Mouse (Mus musculus): Measurements from ENCODE around the gene Rbm15. TPM values are rescaled to one million over a fixed set of nuclear protein-coding genes. Genes with fewer than 3 reads are reported as not detected.

Rbm15 gene
- total and polyA plus RNA-seq, 2 experiments: 4.2 to 17.2 TPM

- no peak within 1 kb of the TSS for H3K27ac ChIP-seq (replicated peaks; ENCODE audit: insufficient read depth, low read depth, low read length)
- no peak for DNase-seq (ENCODE audit: extremely low read depth, low read depth, low spot score)
Observed at GRCm38 (mm10) chr3:107290764-107291381, 42.6 kb downstream of the Rbm15 start, which contains the start of gene Slc16a4. Gene Slc16a4 (plus strand): TSS chr3:107291230.

GRCm38 (mm10) chr3:107287346-107287745, 46.1 kb downstream of the Rbm15 start:
- Histone ChIP-seq H3K27me3 (ENCODE audit: control insufficient read depth, insufficient read depth, low read length) (no peaks in the 10 kb centered on the region), H3K9ac (ENCODE audit: low read depth, low read length) (no peak overlapping the region), H3K79me2 (ENCODE audit: control insufficient read depth, insufficient read depth, low read length) (no peaks in the 10 kb centered on the region), H3K27ac (replicated peaks; ENCODE audit: insufficient read depth, low read depth, low read length) (no peak overlapping the region), H3K4me3 (ENCODE audit: insufficient read depth, low read depth, low read length) (no peak overlapping the region), H3K36me3 (ENCODE audit: control insufficient read depth, insufficient read depth, low read length) (peaks cover 16% of the 10 kb centered on the region), H3K4me1 (ENCODE audit: control insufficient read depth, insufficient read depth, low read length) (no peaks in the 10 kb centered on the region)
- TF ChIP-seq CTCF (IDR thresholded peaks at IDR 0.05; ENCODE audit: low read depth, low read length) (no peak), POLR2A (IDR thresholded peaks at IDR 0.05; ENCODE audit: extremely low read depth, insufficient read depth, low read length) (no peak)
- DNase-seq (ENCODE audit: extremely low read depth, low read depth, low spot score): no peak

More at GRCm38 (mm10) chr3:107290764-107291381, 42.6 kb downstream of the Rbm15 start, which contains the start of gene Slc16a4:
- H3K27me3 ChIP-seq (ENCODE audit: control insufficient read depth, insufficient read depth, low read length): no peaks in the 10 kb centered on the region
- no peaks in the 10 kb centered on the region for H3K36me3 ChIP-seq (ENCODE audit: control insufficient read depth, insufficient read depth, low read length)
- no peak within 1 kb of the TSS for H3K9ac ChIP-seq (ENCODE audit: low read depth, low read length)
- no peaks in the 10 kb centered on the region for H3K4me1 ChIP-seq (ENCODE audit: control insufficient read depth, insufficient read depth, low read length)
- TF ChIP-seq CTCF (IDR thresholded peaks at IDR 0.05; ENCODE audit: low read depth, low read length) (no peak), POLR2A (IDR thresholded peaks at IDR 0.05; ENCODE audit: extremely low read depth, insufficient read depth, low read length) (no peak)
- 60% methylated on average over 9 of the region's 9 CpGs for WGBS
- H3K79me2 ChIP-seq (ENCODE audit: control insufficient read depth, insufficient read depth, low read length): no peaks in the 10 kb centered on the region
- H3K4me3 ChIP-seq (ENCODE audit: insufficient read depth, low read depth, low read length): no peak within 1 kb of the TSS

- Histone ChIP-seq H3K4me3 (ENCODE audit: insufficient read depth, low read depth, low read length) (no peak overlapping the region), H3K27me3 (ENCODE audit: control insufficient read depth, insufficient read depth, low read length) (no peaks in the 10 kb centered on the region), H3K4me1 (ENCODE audit: control insufficient read depth, insufficient read depth, low read length) (no peaks in the 10 kb centered on the region), H3K9ac (ENCODE audit: low read depth, low read length) (no peak overlapping the region), H3K27ac (replicated peaks; ENCODE audit: insufficient read depth, low read depth, low read length) (no peak overlapping the region), H3K79me2 (ENCODE audit: control insufficient read depth, insufficient read depth, low read length) (no peaks in the 10 kb centered on the region), H3K36me3 (ENCODE audit: control insufficient read depth, insufficient read depth, low read length) (peaks cover 18% of the 10 kb centered on the region)
- 85% methylated on average over 2 of the region's 2 CpGs for WGBS
- DNase-seq (ENCODE audit: extremely low read depth, low read depth, low spot score): no peak
- TF ChIP-seq CTCF (IDR thresholded peaks at IDR 0.05; ENCODE audit: low read depth, low read length) (no peak), POLR2A (IDR thresholded peaks at IDR 0.05; ENCODE audit: extremely low read depth, insufficient read depth, low read length) (no peak)
Observed at GRCm38 (mm10) chr3:107286123-107286522, 47.4 kb downstream of the Rbm15 start.

- Histone ChIP-seq H3K27ac (replicated peaks; ENCODE audit: insufficient read depth, low read depth, low read length) (peak within 1 kb of the TSS; percentile 57), H3K4me1 (ENCODE audit: control insufficient read depth, insufficient read depth, low read length) (peaks cover 4% of the 10 kb centered on the region)
Observed at GRCm38 (mm10) chr3:107278479-107279269, 54.8 kb downstream of the Rbm15 start, which contains the start of gene Lamtor5. Gene Lamtor5 (plus strand): TSS chr3:107278858.

GRCm38 (mm10) chr3:107276626-107277025, 56.8 kb downstream of the Rbm15 start:
- no peaks in the 10 kb centered on the region for H3K36me3 ChIP-seq (ENCODE audit: control insufficient read depth, insufficient read depth, low read length)
- 83% methylated on average over 3 of the region's 3 CpGs for WGBS
- no peak for DNase-seq (ENCODE audit: extremely low read depth, low read depth, low spot score)
- no peak overlapping the region for H3K4me3 ChIP-seq (ENCODE audit: insufficient read depth, low read depth, low read length)
- no peak for TF ChIP-seq POLR2A (IDR thresholded peaks at IDR 0.05; ENCODE audit: extremely low read depth, insufficient read depth, low read length)
- no peak for TF ChIP-seq CTCF (IDR thresholded peaks at IDR 0.05; ENCODE audit: low read depth, low read length)
- H3K9ac ChIP-seq (ENCODE audit: low read depth, low read length): no peak overlapping the region
- H3K27me3 ChIP-seq (ENCODE audit: control insufficient read depth, insufficient read depth, low read length): no peaks in the 10 kb centered on the region
- H3K79me2 ChIP-seq (ENCODE audit: control insufficient read depth, insufficient read depth, low read length): peaks cover 4% of the 10 kb centered on the region; the same call in 1 of the 2 replicates
- peaks cover 4% of the 10 kb centered on the region for H3K4me1 ChIP-seq (ENCODE audit: control insufficient read depth, insufficient read depth, low read length)
- H3K27ac ChIP-seq (replicated peaks; ENCODE audit: insufficient read depth, low read depth, low read length): no peak overlapping the region

More at GRCm38 (mm10) chr3:107278479-107279269, 54.8 kb downstream of the Rbm15 start, which contains the start of gene Lamtor5:
- Histone ChIP-seq H3K4me3 (ENCODE audit: insufficient read depth, low read depth, low read length) (peak within 1 kb of the TSS; percentile 88), H3K36me3 (ENCODE audit: control insufficient read depth, insufficient read depth, low read length) (peaks cover 11% of the 10 kb centered on the region), H3K79me2 (ENCODE audit: control insufficient read depth, insufficient read depth, low read length) (peaks cover 4% of the 10 kb centered on the region; the same call in 1 of the 2 replicates), H3K27me3 (ENCODE audit: control insufficient read depth, insufficient read depth, low read length) (no peaks in the 10 kb centered on the region), H3K9ac (ENCODE audit: low read depth, low read length) (peak within 1 kb of the TSS; percentile 90)
- peak; percentile 74 for DNase-seq (ENCODE audit: extremely low read depth, low read depth, low spot score)
- TF ChIP-seq CTCF (IDR thresholded peaks at IDR 0.05; ENCODE audit: low read depth, low read length) (no peak), POLR2A (IDR thresholded peaks at IDR 0.05; ENCODE audit: extremely low read depth, insufficient read depth, low read length) (peak; percentile 58; the same call in 1 of the 2 replicates)
- 1% methylated on average over 43 of the region's 43 CpGs for WGBS
